Mouse (Mus musculus): ENCODE data around the gene Babam2.

GRCm38 (mm10) chr5:31866071-31866470 is 168.6 kb downstream of the Babam2 start:
- TF ChIP-seq CTCF (IDR thresholded peaks at IDR 0.05; ENCODE audit: extremely low read depth, insufficient read length, insufficient replicate concordance, low read depth, low read length) (no peak), POLR2A (IDR thresholded peaks at IDR 0.05; ENCODE audit: low read depth, low read length) (no peak)

Measured in small intestine, adult 2 months (tissue).